Mouse (Mus musculus): Measurements from ENCODE around the gene Abl2. TPM values are rescaled to one million over a fixed set of nuclear protein-coding genes. Genes with fewer than 3 reads are reported as not detected.

The Abl2 gene
- total and polyA plus RNA-seq, 2 experiments from 2014 or later, result 4.5 to 27.1 TPM

- H3K9me3 ChIP-seq (ENCODE audit: low read length), result no peaks in the 10 kb centered on the region
- H3K4me1 ChIP-seq (ENCODE audit: insufficient read depth, low read length), result no peaks in the 10 kb centered on the region
- H3K27ac ChIP-seq, result no peak overlapping the region
- no peak for ATAC-seq
- DNase-seq (ENCODE audit: low spot score), result no peak
- no peak overlapping the region for H3K4me2 ChIP-seq (ENCODE audit: low read depth, low read length)
- no peaks in the 10 kb centered on the region for H3K27me3 ChIP-seq (ENCODE audit: insufficient read depth, low read length)
- H3K36me3 ChIP-seq (ENCODE audit: insufficient read depth, low read length), result no peaks in the 10 kb centered on the region
- WGBS, result 91% methylated on average over 8 of the region's 8 CpGs
- no peak overlapping the region for H3K4me3 ChIP-seq (ENCODE audit: low read length)
- no peak overlapping the region for H3K9ac ChIP-seq (replicated peaks; ENCODE audit: low read length)
- no peak for TF ChIP-seq CTCF (IDR thresholded peaks at IDR 0.05; ENCODE audit: low read depth)
Measured at GRCm38 (mm10) chr1:156665777-156666176, 107.2 kb downstream of the Abl2 start.

GRCm38 (mm10) chr1:156667141-156667926, 108.7 kb downstream of the Abl2 start:
- H3K4me1 ChIP-seq (ENCODE audit: insufficient read depth, low read length), result no peaks in the 10 kb centered on the region
- no peaks in the 10 kb centered on the region for H3K9me3 ChIP-seq (ENCODE audit: low read length)
- DNase-seq (ENCODE audit: low spot score) (no peak), ATAC-seq (0 out of 2 replicates have a peak, but pooled peaks have one; percentile 11)
- H3K27ac ChIP-seq, result no peak overlapping the region
- no peak overlapping the region for H3K9ac ChIP-seq (replicated peaks; ENCODE audit: low read length)
- H3K4me3 ChIP-seq (ENCODE audit: low read length), result no peak overlapping the region
- no peak overlapping the region for H3K4me2 ChIP-seq (ENCODE audit: low read depth, low read length)
- 90% methylated on average over 22 of the region's 23 CpGs for WGBS
- H3K27me3 ChIP-seq (ENCODE audit: insufficient read depth, low read length), result no peaks in the 10 kb centered on the region
- no peak for TF ChIP-seq CTCF (IDR thresholded peaks at IDR 0.05; ENCODE audit: low read depth)
- H3K36me3 ChIP-seq (ENCODE audit: insufficient read depth, low read length), result no peaks in the 10 kb centered on the region

- 44% methylated on average over 5 of the region's 5 CpGs for WGBS
- no peak overlapping the region for H3K4me2 ChIP-seq (ENCODE audit: low read depth, low read length)
- no peak overlapping the region for H3K9ac ChIP-seq (replicated peaks; ENCODE audit: low read length)
- ATAC-seq (no peak), DNase-seq (ENCODE audit: low spot score) (no peak)
- no peak overlapping the region for H3K27ac ChIP-seq
- no peaks in the 10 kb centered on the region for H3K4me1 ChIP-seq (ENCODE audit: insufficient read depth, low read length)
- H3K36me3 ChIP-seq (ENCODE audit: insufficient read depth, low read length), result no peaks in the 10 kb centered on the region
- H3K27me3 ChIP-seq (ENCODE audit: insufficient read depth, low read length), result no peaks in the 10 kb centered on the region
- no peaks in the 10 kb centered on the region for H3K9me3 ChIP-seq (ENCODE audit: low read length)
- no peak for TF ChIP-seq CTCF (IDR thresholded peaks at IDR 0.05; ENCODE audit: low read depth)
- no peak overlapping the region for H3K4me3 ChIP-seq (ENCODE audit: low read length)
Measured at GRCm38 (mm10) chr1:156668602-156669001, 110.0 kb downstream of the Abl2 start.

- Histone ChIP-seq H3K4me3 (ENCODE audit: low read length) (no peak overlapping the region), H3K36me3 (ENCODE audit: insufficient read depth, low read length) (no peaks in the 10 kb centered on the region), H3K4me1 (ENCODE audit: insufficient read depth, low read length) (no peaks in the 10 kb centered on the region; the same call in 1 of the 2 replicates), H3K4me2 (ENCODE audit: low read depth, low read length) (no peak overlapping the region), H3K27me3 (ENCODE audit: insufficient read depth, low read length) (no peaks in the 10 kb centered on the region), H3K9ac (replicated peaks; ENCODE audit: low read length) (no peak overlapping the region), H3K27ac (no peak overlapping the region), H3K9me3 (ENCODE audit: low read length) (no peaks in the 10 kb centered on the region)
- DNase-seq (ENCODE audit: low spot score) (no peak), ATAC-seq (no peak)
- TF ChIP-seq CTCF (IDR thresholded peaks at IDR 0.05; ENCODE audit: low read depth), result no peak
- WGBS, result 45% methylated on average over 11 of the region's 11 CpGs
Measured at GRCm38 (mm10) chr1:156669208-156669983, 110.8 kb downstream of the Abl2 start.

- no peaks in the 10 kb centered on the region for H3K9me3 ChIP-seq (ENCODE audit: low read length)
- WGBS, result 94% methylated on average over 3 of the region's 3 CpGs
- no peaks in the 10 kb centered on the region for H3K36me3 ChIP-seq (ENCODE audit: insufficient read depth, low read length)
- H3K4me2 ChIP-seq (ENCODE audit: low read depth, low read length), result no peak overlapping the region
- no peak overlapping the region for H3K4me3 ChIP-seq (ENCODE audit: low read length)
- DNase-seq (ENCODE audit: low spot score) (no peak), ATAC-seq (no peak)
- no peak overlapping the region for H3K27ac ChIP-seq
- no peak overlapping the region for H3K9ac ChIP-seq (replicated peaks; ENCODE audit: low read length)
- H3K27me3 ChIP-seq (ENCODE audit: insufficient read depth, low read length), result no peaks in the 10 kb centered on the region
- no peaks in the 10 kb centered on the region; the same call in 1 of the 2 replicates for H3K4me1 ChIP-seq (ENCODE audit: insufficient read depth, low read length)
- TF ChIP-seq CTCF (IDR thresholded peaks at IDR 0.05; ENCODE audit: low read depth), result no peak
Measured at GRCm38 (mm10) chr1:156671921-156672320, 113.3 kb downstream of the Abl2 start.

DNA sequence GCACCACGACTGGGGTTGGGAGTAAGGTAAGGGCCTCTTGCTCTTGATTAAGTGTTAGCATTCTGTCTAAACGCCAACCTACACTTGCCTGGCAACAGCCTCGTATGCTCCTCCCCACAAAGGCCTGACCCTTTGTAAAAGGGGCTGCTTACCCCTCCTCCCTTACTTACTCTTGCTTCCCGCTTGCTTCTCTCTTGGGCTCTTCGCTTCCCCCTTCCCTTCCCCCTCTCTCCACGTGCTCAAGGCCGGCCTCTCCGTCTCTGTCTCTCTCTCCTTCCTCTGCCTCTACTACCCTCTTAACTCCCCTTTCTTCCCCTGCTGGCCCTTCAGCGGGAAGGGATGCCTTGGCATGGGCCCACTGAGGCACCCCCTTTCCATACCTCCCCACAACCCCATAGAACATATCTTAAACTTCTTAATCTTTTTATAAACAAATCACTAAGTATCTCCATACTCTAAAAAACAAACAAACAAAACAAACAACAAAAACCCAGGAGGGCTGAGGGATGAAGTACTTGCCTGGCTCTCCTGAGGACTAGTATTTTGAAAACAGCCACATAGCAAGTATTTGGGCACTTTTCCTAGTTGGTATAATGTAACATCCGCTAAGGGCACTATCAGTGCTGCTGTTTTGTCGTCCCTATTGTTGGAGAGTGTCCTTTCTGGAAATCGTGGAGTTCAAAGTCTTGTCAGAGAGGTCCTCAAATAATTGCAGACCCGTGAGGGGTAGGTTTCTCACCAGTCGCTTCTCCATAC, 114.3 kb downstream of the Abl2 start:
- H3K36me3 ChIP-seq (ENCODE audit: insufficient read depth, low read length), result no peaks in the 10 kb centered on the region
- TF ChIP-seq CTCF (IDR thresholded peaks at IDR 0.05; ENCODE audit: low read depth), result no peak
- H3K4me1 ChIP-seq (ENCODE audit: insufficient read depth, low read length), result no peaks in the 10 kb centered on the region; the same call in 1 of the 2 replicates
- H3K4me2 ChIP-seq (ENCODE audit: low read depth, low read length), result peak overlapping the region; percentile 98
- WGBS, result 18% methylated on average over 14 of the region's 14 CpGs
- H3K4me3 ChIP-seq (ENCODE audit: low read length), result peak overlapping the region; percentile 50
- no peaks in the 10 kb centered on the region for H3K27me3 ChIP-seq (ENCODE audit: insufficient read depth, low read length)
- no peak for DNase-seq (ENCODE audit: low spot score)
- H3K27ac ChIP-seq, result no peak overlapping the region
- no peak for ATAC-seq
- H3K9me3 ChIP-seq (ENCODE audit: low read length), result no peaks in the 10 kb centered on the region
- H3K9ac ChIP-seq (replicated peaks; ENCODE audit: low read length), result peak overlapping the region; percentile 43; the same call in 1 of the 2 replicates

Data from hindbrain, postnatal 0 days (tissue).